Mouse (Mus musculus) ES-Bruce4 (cell line): ENCODE data around the gene Ehmt1.

Experiments
- CTCF ChIP-seq: IDR thresholded peaks from one replicate; pipeline ENCODE4 v1.8.1; 2011; ENCODE audit warnings: low read depth, low read length
- EP300 ChIP-seq: IDR thresholded peaks from 2 replicates; pipeline ENCODE4 v1.6.1; 2011; ENCODE audit warnings: low read depth, low read length; ENCODE audit not compliant: insufficient read depth
- POLR2A ChIP-seq: IDR thresholded peaks from one replicate; pipeline ENCODE4 v1.8.1; 2011; ENCODE audit warnings: low read length; ENCODE audit not compliant: insufficient read depth

DNA sequence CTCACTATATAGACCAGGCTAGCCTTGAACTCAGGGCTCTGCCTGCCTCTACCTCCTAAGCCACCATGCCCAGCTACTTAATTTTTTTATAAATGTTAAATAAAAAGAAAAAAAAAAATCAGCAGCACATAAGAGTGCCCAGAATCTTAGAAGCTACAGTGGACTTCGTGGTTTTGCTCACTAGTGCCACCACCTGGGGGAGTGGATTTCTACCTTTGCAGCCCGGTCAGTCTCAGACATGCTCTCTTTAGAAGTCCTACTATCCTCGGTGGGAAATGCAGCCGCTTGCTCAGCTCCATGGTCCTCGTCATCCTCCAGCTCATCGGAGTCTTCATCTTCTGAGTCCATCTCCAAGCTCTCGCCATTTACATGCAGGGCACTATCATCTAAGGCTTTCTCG lies 56.4 kb downstream of the Ehmt1 start:
- TF ChIP-seq CTCF (peak; percentile 28), POLR2A (no peak), EP300 (no peak)
